Mouse (Mus musculus) E14TG2a.4 (cell line): ENCODE data around the gene Cbl.
A peak's percentile ranks its signal among the peaks of the same experiment; 100 is the strongest.

Experiments
- CTCF ChIP-seq: conservative IDR thresholded peaks from 2 replicates; pipeline ENCODE4 v1.5.1; 2014; ENCODE audit warnings: low read length
- NANOG ChIP-seq: IDR thresholded peaks from 2 replicates; pipeline ENCODE4 v1.6.1; 2014; ENCODE audit warnings: borderline replicate concordance, low read length, mixed read lengths
- POU5F1 ChIP-seq: IDR thresholded peaks from 2 replicates; pipeline ENCODE4 v1.6.1; 2014; ENCODE audit warnings: low read length, borderline replicate concordance

- TF ChIP-seq CTCF (peak; percentile 21), POU5F1 (no peak), NANOG (no peak)
These were observed 89.7 kb downstream of the Cbl start for GRCm38 (mm10) chr9:44144023-44144717.
